Mouse (Mus musculus) c-Kit-negative CD71-positive TER-119-positive erythroid progenitor cells, embryonic 14.5 days (primary cell): ENCODE results near the gene Fam187b.

ENCODE experiments used
- DNase-seq: peaks from one replicate; pipeline ENCODE4 v3.0.0-alpha.2; 2013; ENCODE audit warnings: low read depth, low spot score

Gene Fam187b

DNA sequence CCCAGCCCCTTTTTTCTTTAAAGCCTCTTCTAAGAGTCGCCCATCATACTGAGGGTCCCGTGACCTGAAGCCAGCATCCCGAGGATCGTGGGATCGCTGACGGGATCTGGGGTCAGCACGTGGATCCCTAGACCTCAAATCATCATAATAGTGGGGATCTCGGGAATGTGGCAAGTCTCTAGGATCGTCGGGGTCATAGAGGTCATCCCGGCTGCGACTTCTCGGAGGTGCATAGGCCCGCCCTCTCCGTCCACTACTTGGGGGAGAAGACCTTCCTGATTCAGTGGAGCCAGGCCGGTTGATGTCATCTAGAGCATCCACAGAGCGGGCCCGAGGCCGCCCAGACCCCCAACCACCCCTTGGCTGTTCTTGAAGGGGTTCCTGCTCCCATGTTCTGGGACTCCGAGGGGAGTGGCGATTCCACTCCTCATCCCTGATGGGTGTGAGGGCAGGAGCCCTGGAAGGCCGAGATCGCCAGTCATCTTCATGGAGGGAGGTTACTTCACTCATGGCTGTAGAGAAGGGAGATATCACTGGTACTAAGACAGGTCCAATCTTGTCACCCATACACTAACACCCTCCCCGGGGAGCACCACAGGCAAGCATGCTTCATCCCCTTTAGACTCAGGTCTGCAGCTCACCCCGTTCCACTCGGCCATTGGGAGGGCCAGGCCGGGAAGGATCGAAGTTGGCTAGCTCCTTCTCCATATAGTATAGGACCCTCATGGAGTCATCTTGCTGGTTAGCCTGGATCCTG, 15.3 kb upstream of the Fam187b start:
- DNase-seq, result no peak

DNA sequence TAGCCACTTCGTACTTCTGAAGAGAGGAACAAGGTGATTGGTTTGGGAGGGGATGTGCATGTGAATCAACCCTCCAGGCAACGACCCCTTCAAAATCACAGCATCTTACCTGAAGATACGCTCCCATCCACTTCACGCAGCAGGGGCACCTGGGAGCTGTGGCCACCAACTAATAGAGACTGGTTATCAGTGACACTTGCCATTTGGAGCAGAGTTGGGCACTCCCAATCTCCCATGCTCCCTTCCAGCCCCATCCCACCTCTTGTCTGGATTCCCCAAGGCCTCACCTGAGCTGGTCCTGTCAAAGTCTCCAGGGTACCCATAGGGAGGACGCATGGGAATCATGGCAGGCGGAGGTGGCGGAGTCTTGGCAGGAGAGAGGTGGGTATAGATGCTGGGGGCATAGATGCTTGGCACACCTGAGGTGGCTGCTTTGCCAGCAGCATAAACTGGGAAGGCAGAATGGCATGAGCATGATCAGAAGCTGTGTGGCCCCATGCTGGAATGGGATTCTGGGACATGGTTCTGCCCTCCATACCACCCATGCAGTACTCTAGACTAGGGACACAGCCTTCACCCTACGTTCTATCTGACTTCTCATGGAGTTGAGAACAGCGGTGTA, 14.6 kb upstream of the Fam187b start:
- DNase-seq, result no peak

DNA sequence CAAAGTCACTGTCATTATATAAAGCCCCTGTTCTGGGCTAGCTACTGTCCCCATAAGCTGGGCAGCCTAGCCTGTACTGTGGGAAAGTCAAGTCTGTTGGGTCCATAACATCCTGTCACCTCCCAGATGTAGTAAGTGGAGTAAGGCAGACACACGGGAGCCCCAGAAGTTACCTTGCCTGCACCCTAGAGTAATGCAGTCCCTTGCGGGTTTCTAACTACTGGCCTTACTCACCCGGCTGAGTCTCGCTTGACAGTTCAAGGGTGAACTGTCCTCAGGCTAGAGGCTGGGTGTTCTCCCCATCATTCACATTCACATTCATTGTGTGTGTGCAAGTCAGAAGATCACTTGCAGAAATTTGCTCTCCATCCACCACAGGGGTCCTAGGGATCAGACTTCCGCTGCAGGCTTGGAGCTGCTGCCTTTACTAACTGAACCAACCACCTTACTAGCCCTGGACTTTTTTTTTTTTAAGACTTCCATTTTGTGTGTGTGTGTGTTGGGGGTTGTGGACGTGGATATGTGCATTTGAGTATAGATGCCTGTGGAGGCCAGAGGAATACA, 13.7 kb upstream of the Fam187b start:
- DNase-seq, result no peak

DNA sequence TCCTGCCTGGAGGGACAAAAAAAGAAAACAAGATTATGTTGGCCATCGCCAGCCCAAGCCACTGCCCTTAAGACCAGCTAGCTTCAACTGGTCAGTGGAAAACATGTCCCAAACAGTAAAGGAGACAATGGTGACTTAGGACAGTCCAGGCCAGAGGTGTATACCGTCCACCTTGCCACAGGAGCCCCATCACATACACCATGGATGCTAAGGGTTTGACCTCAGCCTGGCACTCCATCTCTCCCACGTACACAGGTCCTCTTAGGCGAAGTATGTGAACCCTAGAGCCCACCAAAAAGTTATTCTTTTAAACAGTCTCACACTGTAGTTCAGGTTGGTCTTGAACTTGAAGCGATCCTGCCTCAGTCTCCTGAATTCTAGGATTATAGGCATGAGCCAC, 10.7 kb upstream of the Fam187b start:
- DNase-seq, result no peak

DNA sequence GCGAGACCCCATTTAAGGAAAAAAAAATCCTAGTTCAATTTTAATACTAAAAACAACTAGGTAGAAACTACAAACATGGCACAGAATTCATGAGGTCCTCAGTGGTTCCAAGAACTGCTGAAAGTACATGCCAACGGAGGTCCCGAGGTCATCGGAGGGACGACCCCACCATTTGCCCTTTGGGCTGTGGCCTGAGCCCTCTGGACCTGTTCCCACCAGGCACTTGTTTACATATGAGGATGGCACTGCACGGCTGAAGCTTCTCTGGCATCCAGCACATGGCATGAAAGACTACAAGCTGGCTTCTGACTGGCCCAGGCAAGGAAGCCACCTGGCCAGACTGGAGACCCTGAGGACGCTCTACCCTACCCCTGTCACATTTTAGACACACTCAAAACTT, 9.2 kb upstream of the Fam187b start:
- DNase-seq, result no peak

DNA sequence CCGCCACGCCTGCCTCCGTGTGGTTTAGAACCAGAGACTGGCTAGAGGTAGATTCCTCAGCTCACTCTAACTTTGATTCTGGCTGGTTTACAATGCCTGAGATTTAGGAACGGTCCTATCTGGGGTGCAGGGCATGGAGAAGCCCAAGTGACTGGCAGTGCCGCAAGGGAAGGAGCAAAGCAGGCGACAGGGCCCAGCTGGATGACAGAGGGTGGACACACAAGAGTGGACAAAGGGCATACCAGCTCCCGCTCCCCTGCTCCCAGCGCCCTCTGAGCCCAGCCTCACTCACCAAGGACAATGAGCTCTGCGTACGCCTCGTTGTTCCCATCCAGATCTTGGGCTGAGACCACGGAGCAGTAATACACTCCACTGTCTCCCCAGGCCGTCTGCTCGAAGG, 7.9 kb upstream of the Fam187b start:
- DNase-seq, result no peak

DNA sequence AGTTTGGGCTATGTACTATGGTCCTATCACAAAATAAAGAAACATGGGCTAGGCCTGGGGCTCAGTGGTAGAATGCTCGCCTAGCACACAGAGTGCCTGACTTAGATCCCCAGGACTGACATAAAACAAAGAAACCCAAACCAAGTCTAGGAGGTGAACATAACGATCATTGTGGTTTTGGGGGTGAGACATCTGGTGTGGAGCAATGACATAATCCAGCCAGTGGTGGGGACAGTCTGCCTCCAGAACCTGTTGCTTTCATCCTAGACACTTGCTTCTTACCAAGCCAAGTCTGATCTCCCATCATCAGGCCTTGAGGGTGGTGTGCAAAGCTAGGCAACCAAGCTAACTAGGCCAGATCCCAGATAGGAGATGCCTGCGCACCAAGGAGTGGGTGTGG, 6.9 kb upstream of the Fam187b start:
- DNase-seq, result no peak

DNA sequence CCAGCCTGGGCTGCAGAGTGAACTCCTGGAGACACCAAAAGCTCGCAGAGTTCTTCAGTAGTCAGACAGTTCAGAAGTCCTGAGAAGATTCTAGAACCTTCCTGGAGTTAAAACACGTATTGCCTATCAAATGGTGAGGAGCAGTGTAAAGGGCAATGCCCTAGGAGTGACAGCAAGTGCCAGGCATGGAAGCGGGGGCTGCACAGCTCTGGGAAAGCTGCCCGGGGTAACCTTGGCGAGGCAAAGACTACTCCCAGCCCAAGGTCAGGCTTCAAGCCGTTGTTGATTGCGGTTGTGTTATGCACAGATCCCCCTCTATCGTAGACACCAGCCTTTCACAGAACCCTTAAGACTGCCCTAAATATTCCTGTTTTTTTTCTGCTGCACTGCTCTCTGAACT, 5.0 kb upstream of the Fam187b start:
- DNase-seq, result no peak

DNA sequence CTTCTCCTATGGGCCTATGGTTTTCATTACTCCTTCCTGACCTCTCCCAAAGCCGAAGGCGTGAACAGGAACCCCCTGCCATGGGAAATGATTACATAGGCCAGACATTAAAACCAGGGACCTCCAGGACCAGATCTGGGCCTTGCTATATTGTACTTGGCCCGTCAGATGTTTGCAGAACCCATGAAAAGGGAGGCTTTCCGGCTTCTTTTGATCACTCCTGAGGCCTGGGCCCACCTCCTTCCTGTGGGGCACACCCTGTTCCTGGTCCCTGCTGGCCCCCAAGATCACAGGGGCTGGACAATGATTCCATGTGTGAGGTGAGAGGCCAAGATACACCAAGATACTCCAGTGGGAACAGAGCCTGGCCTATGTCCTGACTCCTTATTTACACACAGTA, 4.4 kb upstream of the Fam187b start:
- DNase-seq, result no peak

DNA sequence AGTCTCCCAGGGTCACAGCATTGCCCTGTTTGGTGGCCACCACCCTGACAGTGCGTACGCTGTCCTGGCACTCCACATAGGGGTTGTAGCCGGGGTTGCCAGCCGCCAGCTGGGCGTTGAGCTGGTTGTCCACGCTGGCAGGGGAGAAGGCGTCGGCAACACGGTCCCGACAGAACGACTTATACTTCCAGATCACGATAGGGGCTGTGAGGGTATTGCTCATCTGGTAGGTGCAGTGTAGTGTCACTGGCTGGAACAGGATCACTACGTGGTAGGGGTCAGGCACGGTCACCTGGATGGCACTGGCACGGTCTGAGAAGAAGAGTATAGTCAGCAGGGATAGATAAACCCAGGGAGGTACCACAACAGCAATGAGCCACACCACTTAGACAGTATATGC, 1.7 kb upstream of the Fam187b start:
- no peak for DNase-seq

DNA sequence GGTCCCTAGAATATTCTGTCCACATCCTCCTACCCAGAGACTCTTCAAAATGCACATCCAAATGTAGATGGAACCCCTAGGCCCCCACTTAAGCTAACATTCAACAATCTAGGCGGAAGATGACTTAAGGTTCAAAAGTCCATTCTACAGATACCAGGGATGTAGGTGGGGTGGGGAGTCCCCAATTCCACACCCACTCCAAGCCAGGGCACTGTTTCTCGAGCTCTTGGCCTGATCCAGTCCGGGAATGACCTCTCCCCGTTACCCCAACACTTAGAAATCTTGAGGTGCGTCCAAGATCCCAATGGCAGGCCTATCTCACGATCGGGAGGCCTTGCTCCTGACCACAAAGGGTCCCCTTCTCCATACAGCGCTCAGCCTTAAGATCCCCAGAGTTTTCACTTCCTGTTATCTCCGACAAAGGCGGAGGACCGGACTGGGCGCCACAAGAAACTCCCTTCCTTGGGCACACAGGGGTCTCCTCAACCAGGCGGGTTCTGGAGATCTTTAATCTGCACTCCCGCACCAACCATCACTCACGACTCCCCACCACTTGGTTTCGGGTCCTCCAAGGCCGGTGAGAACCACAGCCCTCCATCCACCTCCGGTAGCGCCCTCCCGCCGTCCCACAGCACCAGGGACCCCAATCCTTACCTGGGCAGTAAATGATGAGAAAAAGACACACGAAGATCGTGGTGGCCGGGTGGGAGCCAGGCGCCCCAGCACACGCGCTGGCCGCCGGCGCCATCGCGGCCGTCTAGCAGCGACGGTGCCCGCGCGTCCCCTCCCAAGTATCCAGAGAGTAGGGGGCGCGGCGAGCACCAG, 952 bp upstream of the Fam187b start:
- no peak for DNase-seq

DNA sequence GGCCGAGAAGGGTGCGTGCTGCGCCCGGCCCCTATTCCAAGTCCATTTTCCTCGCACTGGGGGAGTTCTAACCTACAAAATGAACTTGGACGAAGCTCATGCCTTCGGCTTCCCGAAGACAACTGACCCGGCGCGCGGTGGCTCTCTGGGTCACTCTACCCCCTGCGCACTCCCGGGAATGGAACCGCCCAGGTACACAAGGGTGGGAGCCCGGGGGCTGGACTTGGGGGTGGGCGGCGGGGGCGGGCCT, 414 bp upstream of the Fam187b start, which contains the start of gene Lsr:
Gene Lsr, minus strand, starts transcription at position 214 of the 250 bp plus-strand sequence.
- no peak for DNase-seq

DNA sequence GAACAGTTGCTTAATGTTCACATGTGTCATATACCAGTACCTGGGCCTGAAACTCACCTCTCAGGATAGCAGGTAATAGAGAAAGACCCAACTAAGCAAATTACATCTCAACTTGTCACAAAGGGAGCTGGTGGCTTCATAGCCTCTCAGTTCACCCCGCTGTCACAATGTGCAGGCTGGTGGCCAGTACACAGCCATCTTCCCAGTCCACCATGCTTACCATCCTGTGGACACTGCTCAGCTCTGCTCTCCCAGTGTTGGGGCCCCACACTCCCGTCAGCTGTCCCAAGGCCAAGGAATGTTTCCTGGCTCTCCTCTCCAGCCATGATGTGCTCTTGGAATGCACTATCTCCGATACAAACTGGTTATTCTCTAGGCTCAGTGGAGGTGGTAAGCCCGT, 8.1 kb downstream of the Fam187b start:
- DNase-seq, result no peak

DNA sequence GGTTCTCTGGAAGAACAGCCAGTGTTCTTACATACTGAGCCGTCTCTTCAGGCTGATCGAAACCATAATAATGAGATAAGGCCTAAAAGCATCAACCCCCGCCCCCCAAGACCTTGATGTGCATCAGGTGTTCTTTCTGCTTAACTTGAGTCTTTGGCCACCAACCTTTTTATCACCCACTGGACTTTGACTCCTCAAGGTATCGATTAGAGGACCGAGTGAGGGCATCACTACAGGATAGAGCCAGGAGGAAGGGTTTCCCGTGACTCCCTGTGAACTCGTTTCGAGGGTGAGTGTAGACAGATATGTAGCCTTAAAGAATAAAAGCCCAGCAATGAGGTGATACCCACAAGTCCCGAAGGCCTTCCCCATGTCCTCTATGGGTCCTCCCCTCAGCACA, 11.8 kb downstream of the Fam187b start:
- no peak for DNase-seq

DNA sequence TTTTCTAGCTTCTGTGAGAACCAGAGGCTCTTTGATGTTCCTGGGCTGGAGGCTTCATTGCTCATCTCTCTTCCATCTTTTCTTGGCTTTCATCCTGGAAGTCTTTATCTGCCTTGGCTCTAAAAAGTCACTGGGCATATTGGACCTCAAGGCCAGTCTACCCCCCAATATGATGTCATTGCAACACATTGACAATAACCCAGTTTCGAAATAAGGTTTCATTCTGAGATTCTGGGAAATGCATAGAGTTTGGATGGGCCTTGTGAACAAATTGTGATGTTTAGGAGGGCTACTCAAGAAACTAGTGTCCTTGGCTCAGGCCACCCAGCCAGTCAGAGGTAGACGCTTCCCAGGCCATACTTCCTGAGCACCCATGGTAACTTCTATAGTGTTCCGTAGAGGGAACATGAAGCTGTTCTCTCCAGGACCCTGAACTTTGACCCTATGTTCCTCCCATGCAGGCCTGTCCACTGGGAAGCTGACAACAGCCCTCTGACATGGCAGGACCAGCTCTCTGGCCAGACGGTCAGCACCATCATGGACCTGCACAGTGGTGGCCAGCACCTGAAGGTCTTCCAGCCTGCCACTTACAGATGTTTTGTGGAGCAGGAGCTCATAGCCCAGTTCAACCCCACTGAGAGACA, 15.1 kb downstream of the Fam187b start:
- no peak for DNase-seq

DNA sequence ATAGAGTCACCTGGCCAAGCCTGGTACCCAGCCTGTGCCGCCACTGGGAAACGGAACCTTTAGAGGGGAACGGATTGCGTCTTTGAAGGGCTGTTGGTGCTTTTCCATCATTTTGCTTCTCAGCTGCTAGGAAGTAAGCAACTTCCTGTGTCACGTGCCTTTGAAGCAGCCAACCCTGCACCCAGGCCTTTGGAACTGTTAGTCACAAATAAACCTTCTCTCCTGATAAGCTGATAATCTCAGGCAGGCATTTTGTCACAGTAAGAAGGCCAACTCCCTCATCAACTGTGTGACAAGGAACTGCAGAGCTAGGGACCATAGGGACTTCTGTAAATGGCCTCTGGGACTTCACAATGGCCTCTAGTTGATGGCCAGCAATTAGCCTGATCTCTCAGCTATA, 18.6 kb downstream of the Fam187b start:
- no peak for DNase-seq

DNA sequence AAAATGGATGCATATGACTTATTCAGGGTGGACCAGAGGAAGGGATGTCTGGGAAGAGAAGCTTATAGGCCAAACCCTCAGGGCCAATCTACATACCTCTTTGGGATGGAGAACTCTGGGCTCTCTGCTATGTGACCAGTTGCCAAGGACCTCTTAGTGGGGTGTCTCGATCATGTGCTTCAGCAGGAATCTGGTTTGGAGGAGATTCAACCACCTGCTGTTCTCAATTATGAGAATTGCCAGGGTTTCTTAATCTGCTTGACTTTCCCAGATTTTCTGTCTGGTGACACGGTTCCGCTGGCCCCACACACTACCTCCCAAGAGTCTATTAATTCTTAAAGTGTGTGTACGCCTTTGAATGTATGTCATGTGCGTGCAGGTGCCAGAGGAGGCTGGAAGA, 20.4 kb downstream of the Fam187b start:
- no peak for DNase-seq

DNA sequence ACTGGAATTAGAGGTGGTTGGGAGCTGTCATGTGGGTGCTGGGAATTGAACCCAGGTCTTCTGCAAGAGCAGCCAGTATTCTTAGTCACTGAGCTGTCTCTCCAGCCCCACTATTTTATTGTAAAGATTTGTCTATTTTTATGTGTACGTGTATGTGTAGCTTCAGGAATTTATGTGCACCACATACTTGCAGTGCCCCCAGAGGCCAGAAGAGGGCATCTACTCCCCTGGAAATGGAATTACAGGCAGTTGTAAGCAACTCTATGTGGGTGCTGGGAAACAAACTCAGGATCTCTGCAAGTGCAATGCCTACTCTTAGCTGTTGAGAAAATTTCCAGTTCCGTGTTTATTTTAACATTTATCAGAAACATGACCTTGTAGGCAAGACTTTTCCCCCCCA, 22.9 kb downstream of the Fam187b start:
- DNase-seq, result no peak

DNA sequence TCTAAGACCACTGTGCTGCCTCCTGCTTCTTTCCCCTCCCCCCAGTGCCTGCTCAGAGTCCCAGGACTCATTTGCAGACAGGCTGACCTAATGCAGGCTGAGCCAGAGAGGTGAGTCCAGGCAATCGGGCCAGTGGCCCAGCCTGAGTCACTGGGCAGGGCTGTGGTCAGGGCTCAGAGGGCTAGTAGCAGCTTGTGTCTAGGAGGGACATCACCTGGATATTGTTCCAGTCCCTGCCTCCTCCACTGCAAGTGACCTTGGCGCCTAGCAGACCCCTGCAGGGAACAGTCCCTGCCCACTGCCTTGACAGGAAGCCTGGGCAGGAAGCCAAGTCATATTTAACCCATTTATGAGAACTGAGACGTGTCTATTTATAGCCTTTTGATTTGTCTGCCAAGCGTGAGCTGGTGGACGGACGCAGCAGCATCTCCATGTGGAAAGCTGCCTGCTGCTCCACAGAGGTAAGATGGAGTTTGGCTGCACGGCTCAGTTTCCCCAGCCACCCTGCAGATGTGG, 27.0 kb downstream of the Fam187b start:
- DNase-seq, result no peak

DNA sequence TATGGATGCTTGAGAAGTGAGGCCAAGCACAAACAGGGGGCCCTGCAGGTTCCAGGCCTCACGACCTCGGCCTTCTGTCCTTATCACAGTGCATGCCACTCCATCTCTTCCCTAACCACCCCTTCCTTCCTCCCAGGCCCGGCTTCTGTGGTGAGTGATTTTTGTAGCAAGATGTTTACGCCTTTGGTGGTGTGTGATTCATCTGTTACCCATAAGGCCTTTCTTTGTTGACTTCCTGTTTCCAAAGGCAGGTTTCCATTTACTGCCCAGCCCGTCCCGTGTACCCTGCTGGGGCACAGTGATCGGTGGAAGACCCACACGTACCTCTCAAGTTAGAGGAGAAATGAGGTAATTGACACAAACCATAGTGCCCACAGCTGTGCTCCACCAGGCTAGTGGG, 29.1 kb downstream of the Fam187b start:
- no peak for DNase-seq

DNA sequence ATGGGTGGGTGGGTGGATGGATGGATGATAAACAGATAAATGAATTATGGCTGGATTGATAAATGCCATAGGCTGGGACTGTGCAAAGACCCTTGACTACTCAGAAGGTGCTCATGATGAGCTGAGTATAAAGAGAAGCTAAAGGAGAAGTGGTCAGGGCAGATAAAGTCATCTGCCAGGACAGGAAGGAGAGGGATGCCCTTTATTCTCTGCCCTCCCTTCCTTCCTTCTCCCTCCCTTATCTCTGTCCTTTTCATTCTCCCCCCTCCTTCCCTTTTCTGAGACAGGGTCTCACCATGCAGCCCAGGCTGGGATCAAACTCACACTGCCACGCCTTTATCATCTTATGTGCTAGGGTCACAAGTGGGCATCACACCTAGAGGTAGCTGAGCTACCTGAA, 34.2 kb downstream of the Fam187b start:
- no peak for DNase-seq

DNA sequence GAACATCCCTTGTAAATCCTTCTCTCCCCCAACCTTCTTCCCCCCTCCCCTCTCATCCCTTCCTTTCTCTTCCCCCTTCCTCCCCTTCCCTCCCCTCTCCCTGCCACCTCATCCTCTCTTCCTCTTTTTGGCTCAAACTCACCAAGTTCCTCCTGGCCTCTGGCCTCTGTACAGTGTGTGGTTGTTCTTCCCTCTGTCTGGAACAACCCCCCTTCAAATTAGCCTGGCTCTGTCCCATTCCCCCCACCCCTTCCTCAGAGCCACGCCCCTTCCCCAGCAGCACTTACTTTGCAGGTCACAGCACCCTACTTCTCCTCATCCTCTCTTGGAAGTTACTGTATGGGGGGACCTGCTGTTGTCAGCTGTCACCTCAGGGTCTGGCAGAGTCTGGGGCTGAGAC, 34.6 kb downstream of the Fam187b start:
- no peak for DNase-seq
